Mouse (Mus musculus) lung, postnatal 0 days (tissue): ENCODE measurements around the gene Chd9. TPM values are rescaled to one million over a fixed set of nuclear protein-coding genes. Genes with fewer than 3 reads are reported as not detected.

Experiments used
- ATAC-seq: fragments of 200-750 bp; cut with Nextera tagmentation; 2 replicates; pipeline ENCODE4 v1.8.0; 2017; ENCODE audit warnings: moderate library complexity
- DNase-seq: peaks from one replicate; pipeline ENCODE4 v3.0.0-alpha.2; 2016; ENCODE audit warnings: low spot score
- H3K27ac ChIP-seq: fragments of 300-500 bp; sonication (generic); 2 replicates; pipeline ENCODE4 v1.5.1; 2014; ENCODE audit warnings: antibody characterized with exemption, mild to moderate bottlenecking, low read length, mixed read lengths
- H3K27me3 ChIP-seq: fragments of 300-500 bp; sonication (generic); replicated peaks from 2 replicates; pipeline ENCODE4 v1.6.1; 2014; ENCODE audit warnings: low read length, mixed read lengths; ENCODE audit not compliant: insufficient read depth
- H3K36me3 ChIP-seq: fragments of 300-500 bp; sonication (generic); 2 replicates; pipeline ENCODE4 v1.6.1; 2014; ENCODE audit warnings: low read length, mixed read lengths; ENCODE audit not compliant: insufficient read depth
- H3K4me1 ChIP-seq: fragments of 300-500 bp; sonication (generic); 2 replicates; pipeline ENCODE4 v1.6.1; 2014; ENCODE audit warnings: antibody characterized with exemption, low read depth, low read length, mixed read lengths; ENCODE audit not compliant: insufficient read depth
- H3K4me2 ChIP-seq: fragments of 300-500 bp; sonication (generic); replicated peaks from 2 replicates; pipeline ENCODE4 v1.6.1; 2014; ENCODE audit warnings: low read depth, mild to moderate bottlenecking, low read length, moderate library complexity, mixed read lengths
- H3K4me3 ChIP-seq: fragments of 300-500 bp; sonication (generic); 2 replicates; pipeline ENCODE4 v1.5.1; 2014; ENCODE audit warnings: low read depth, low read length
- H3K9ac ChIP-seq: fragments of 300-500 bp; sonication (generic); replicated peaks from 2 replicates; pipeline ENCODE4 v1.6.1; 2014; ENCODE audit warnings: low read depth, mild to moderate bottlenecking
- H3K9me3 ChIP-seq: fragments of 300-500 bp; sonication (generic); 2 replicates; pipeline ENCODE4 v1.6.1; 2016; ENCODE audit warnings: low read length, mixed read lengths
- CTCF ChIP-seq: IDR thresholded peaks from 2 replicates; pipeline ENCODE4 v1.5.1; 2016; ENCODE audit warnings: antibody characterized with exemption, mild to moderate bottlenecking
- EP300 ChIP-seq: IDR thresholded peaks from 2 replicates; pipeline ENCODE4 v1.6.1; 2016; ENCODE audit warnings: antibody characterized with exemption, mild to moderate bottlenecking, control low read depth
- WGBS: fragments of 180-500 bp; shearing (Covaris S2); extraction: QIAGEN DNeasy Blood & Tissue Kit; methylation state at CpG from one replicate; pipeline ENCODE4 v1.1.7; 2014; 5-methylcytosine and 5-hydroxymethylcytosine counted together
- polyA plus RNA-seq: library from polyadenylated mRNA; unstranded; fragments of >200 nt; fragmentation: Nextera tagmentation; extraction: Ambion mirVana; gene quantifications from 2 replicates; pipeline ENCODE4 v1.2.1, GENCODE M21; 2015

Chd9 gene
- polyA plus RNA-seq, 1 experiment from 2014 or later = 122 TPM

DNA sequence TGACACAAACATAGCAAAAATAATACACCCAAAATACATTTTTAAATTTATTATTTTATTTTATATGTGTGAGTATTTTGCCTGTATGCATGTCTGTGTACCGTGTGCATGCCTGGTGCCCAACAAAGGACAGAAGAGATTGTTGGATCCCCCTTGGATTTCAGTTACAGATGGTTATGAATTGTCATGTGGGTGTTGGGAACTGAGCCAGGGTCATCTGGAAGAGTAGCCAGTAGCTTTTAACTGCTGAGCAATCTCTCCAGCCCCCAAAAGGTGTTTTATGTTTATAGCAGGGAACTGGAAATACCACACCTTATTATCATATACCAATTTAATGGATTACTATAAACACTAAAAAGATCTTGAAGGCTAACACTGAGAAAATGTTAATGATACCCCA is 106.6 kb downstream of the Chd9 start:
- Histone ChIP-seq H3K4me3 (no peak overlapping the region), H3K27me3 (no peaks in the 10 kb centered on the region), H3K9ac (no peak overlapping the region), H3K4me1 (no peaks in the 10 kb centered on the region), H3K9me3 (no peaks in the 10 kb centered on the region), H3K4me2 (no peak overlapping the region), H3K27ac (no peak overlapping the region), H3K36me3 (peaks cover 4% of the 10 kb centered on the region; the same call in 1 of the 2 replicates)
- TF ChIP-seq CTCF = no peak
- 84% methylated on average over 1 of the region's 1 CpGs for WGBS
- ATAC-seq (no peak), DNase-seq (no peak)

GRCm38 (mm10) chr8:90936840-90937239 is 108.7 kb downstream of the Chd9 start:
- Histone ChIP-seq H3K27me3 (no peaks in the 10 kb centered on the region), H3K36me3 (peaks cover 4% of the 10 kb centered on the region; the same call in 1 of the 2 replicates), H3K27ac (no peak overlapping the region), H3K9me3 (no peaks in the 10 kb centered on the region), H3K4me3 (no peak overlapping the region), H3K4me2 (no peak overlapping the region), H3K4me1 (no peaks in the 10 kb centered on the region), H3K9ac (no peak overlapping the region)
- no peak for TF ChIP-seq EP300
- TF ChIP-seq CTCF = peak; percentile 76
- WGBS = 38% methylated on average over 1 of the region's 1 CpGs
- peak; percentile 69 for DNase-seq
- ATAC-seq = no peak

GRCm38 (mm10) chr8:90938352-90938930 is 110.3 kb downstream of the Chd9 start:
- no peak for TF ChIP-seq EP300
- no peak for TF ChIP-seq CTCF
- Histone ChIP-seq H3K4me1 (no peaks in the 10 kb centered on the region), H3K9me3 (no peaks in the 10 kb centered on the region), H3K27ac (no peak overlapping the region), H3K4me3 (no peak overlapping the region), H3K27me3 (no peaks in the 10 kb centered on the region), H3K9ac (no peak overlapping the region), H3K36me3 (peaks cover 4% of the 10 kb centered on the region; the same call in 1 of the 2 replicates), H3K4me2 (no peak overlapping the region)
- WGBS = 56% methylated on average over 4 of the region's 4 CpGs
- DNase-seq (no peak), ATAC-seq (no peak)

GRCm38 (mm10) chr8:90939867-90940266 is 111.7 kb downstream of the Chd9 start:
- Histone ChIP-seq H3K4me1 (no peaks in the 10 kb centered on the region), H3K4me2 (no peak overlapping the region), H3K36me3 (no peaks in the 10 kb centered on the region; the same call in 1 of the 2 replicates), H3K27me3 (no peaks in the 10 kb centered on the region), H3K27ac (no peak overlapping the region), H3K9ac (no peak overlapping the region), H3K4me3 (no peak overlapping the region), H3K9me3 (no peaks in the 10 kb centered on the region)
- no peak for TF ChIP-seq CTCF
- TF ChIP-seq EP300 = no peak
- 65% methylated on average over 1 of the region's 1 CpGs for WGBS
- ATAC-seq (no peak), DNase-seq (no peak)

GRCm38 (mm10) chr8:90943770-90944169 is 115.6 kb downstream of the Chd9 start:
- Histone ChIP-seq H3K9me3 (no peaks in the 10 kb centered on the region), H3K36me3 (peaks cover 3% of the 10 kb centered on the region; the same call in 1 of the 2 replicates), H3K27me3 (no peaks in the 10 kb centered on the region), H3K9ac (no peak overlapping the region), H3K4me2 (no peak overlapping the region), H3K4me3 (no peak overlapping the region), H3K27ac (no peak overlapping the region), H3K4me1 (no peaks in the 10 kb centered on the region)
- DNase-seq (no peak), ATAC-seq (no peak)
- no peak for TF ChIP-seq CTCF
- TF ChIP-seq EP300 = no peak
- WGBS = 75% methylated on average over 4 of the region's 4 CpGs

GRCm38 (mm10) chr8:90954802-90955760 is 126.9 kb downstream of the Chd9 start:
- Histone ChIP-seq H3K9ac (peak overlapping the region; percentile 63), H3K4me2 (peak overlapping the region; percentile 57), H3K36me3 (no peaks in the 10 kb centered on the region), H3K4me3 (peak overlapping the region; percentile 46), H3K4me1 (peaks cover 3% of the 10 kb centered on the region; the same call in 1 of the 2 replicates), H3K27ac (peak overlapping the region; percentile 98), H3K9me3 (no peaks in the 10 kb centered on the region), H3K27me3 (no peaks in the 10 kb centered on the region)
- peak; percentile 96 for ATAC-seq
- WGBS = 1% methylated on average over 21 of the region's 21 CpGs
- TF ChIP-seq CTCF = peak; percentile 77
- peak; percentile 33; the same call in 1 of the 2 replicates for TF ChIP-seq EP300
- peak; percentile 94 for DNase-seq
